Mouse (Mus musculus) liver, adult 2 months (tissue): ENCODE measurements around the gene Rad50. TPM values are rescaled to one million over a fixed set of nuclear protein-coding genes. Genes with fewer than 3 reads are reported as not detected.

Experiments
- DNase-seq: peaks from one replicate; pipeline ENCODE4 v3.0.0-alpha.2; 2011; ENCODE audit warnings: low read depth, low spot score; ENCODE audit errors: extremely low read depth
- H3K27ac ChIP-seq: fragments of 200-500 bp; replicated peaks from 2 replicates; pipeline ENCODE4 v1.5.1; 2012; ENCODE audit warnings: low read depth, mild to moderate bottlenecking, control low read depth, inconsistent platforms, low read length; ENCODE audit not compliant: insufficient read depth
- H3K27me3 ChIP-seq: fragments of 200-500 bp; 2 replicates; pipeline ENCODE4 v1.6.1; 2012; ENCODE audit warnings: mild to moderate bottlenecking, moderate library complexity, low read length, inconsistent platforms; ENCODE audit not compliant: control insufficient read depth, insufficient read depth
- H3K36me3 ChIP-seq: fragments of 200-500 bp; 2 replicates; pipeline ENCODE4 v1.6.1; 2012; ENCODE audit warnings: low read length, inconsistent platforms; ENCODE audit not compliant: control insufficient read depth, insufficient read depth
- H3K4me1 ChIP-seq: fragments of 200-500 bp; 2 replicates; pipeline ENCODE4 v1.6.1; 2011; ENCODE audit warnings: low read length; ENCODE audit not compliant: control insufficient read depth, insufficient read depth
- H3K4me3 ChIP-seq: fragments of 200-500 bp; 2 replicates; pipeline ENCODE4 v1.5.1; 2011; ENCODE audit warnings: low read depth, mild to moderate bottlenecking, control low read depth, low read length, moderate library complexity; ENCODE audit not compliant: insufficient read depth
- H3K79me2 ChIP-seq: fragments of 200-500 bp; 2 replicates; pipeline ENCODE4 v1.6.1; 2012; ENCODE audit warnings: inconsistent platforms, mild to moderate bottlenecking, low read length, moderate library complexity; ENCODE audit not compliant: control insufficient read depth, insufficient read depth
- H3K9ac ChIP-seq: fragments of 200-500 bp; 2 replicates; pipeline ENCODE4 v1.6.1; 2012; ENCODE audit warnings: low read depth, mild to moderate bottlenecking, control low read depth, inconsistent platforms, low read length
- CTCF ChIP-seq: fragments of 200-500 bp; IDR thresholded peaks from 2 replicates; pipeline ENCODE4 v1.5.1; 2011; ENCODE audit warnings: low read depth, low read length, control low read depth
- POLR2A ChIP-seq: fragments of 200-500 bp; IDR thresholded peaks from 2 replicates; pipeline ENCODE4 v1.6.1; 2011; ENCODE audit warnings: low read length, control low read depth; ENCODE audit not compliant: insufficient read depth; ENCODE audit errors: extremely low read depth
- WGBS: fragments of 180-500 bp; shearing (Covaris S2); methylation state at CpG from one replicate; pipeline ENCODE4 v1.1.7; 2018; 5-methylcytosine and 5-hydroxymethylcytosine counted together
- polyA plus RNA-seq: library from polyadenylated mRNA; depleted of rRNA; stranded (reverse); fragments of >200 nt; gene quantifications from 2 replicates; pipeline ENCODE4 v1.2.3, GENCODE M21; 2012
- total RNA-seq: library from RNA; depleted of rRNA; stranded (reverse); fragments of >200 nt; gene quantifications from 2 replicates; pipeline ENCODE4 v1.2.3, GENCODE M21; 2014

Gene Rad50
- total and polyA plus RNA-seq, 2 experiments = 1.7 to 4.9 TPM

GRCm38 (mm10) chr11:53682994-53683530, 24.1 kb downstream of the Rad50 start:
- DNase-seq = no peak
- Histone ChIP-seq H3K36me3 (peaks cover 25% of the 10 kb centered on the region), H3K4me1 (no peaks in the 10 kb centered on the region), H3K4me3 (no peak overlapping the region), H3K79me2 (no peaks in the 10 kb centered on the region), H3K27me3 (no peaks in the 10 kb centered on the region), H3K9ac (no peak overlapping the region), H3K27ac (no peak overlapping the region)
- WGBS = 82% methylated on average over 9 of the region's 9 CpGs
- TF ChIP-seq POLR2A = no peak
- no peak for TF ChIP-seq CTCF

GRCm38 (mm10) chr11:53682170-53682569, 24.9 kb downstream of the Rad50 start:
- H3K27me3 ChIP-seq = no peaks in the 10 kb centered on the region
- H3K79me2 ChIP-seq = no peaks in the 10 kb centered on the region
- whole genome bisulfite sequencing = 82% methylated on average over 2 of the region's 2 CpGs
- no peak overlapping the region for H3K27ac ChIP-seq
- H3K36me3 ChIP-seq = peaks cover 25% of the 10 kb centered on the region
- no peak overlapping the region for H3K9ac ChIP-seq
- DNase-seq = no peak
- no peak overlapping the region for H3K4me3 ChIP-seq
- no peaks in the 10 kb centered on the region for H3K4me1 ChIP-seq
- TF ChIP-seq CTCF (no peak), POLR2A (no peak)

GRCm38 (mm10) chr11:53681686-53682085, 25.4 kb downstream of the Rad50 start:
- TF ChIP-seq CTCF (no peak), POLR2A (no peak)
- no peak for DNase-seq
- no peak overlapping the region for H3K27ac ChIP-seq
- WGBS = 99% methylated on average over 2 of the region's 2 CpGs
- H3K4me1 ChIP-seq = no peaks in the 10 kb centered on the region
- H3K36me3 ChIP-seq = peaks cover 25% of the 10 kb centered on the region
- H3K4me3 ChIP-seq = no peak overlapping the region
- no peaks in the 10 kb centered on the region for H3K79me2 ChIP-seq
- H3K27me3 ChIP-seq = no peaks in the 10 kb centered on the region
- H3K9ac ChIP-seq = no peak overlapping the region

- Histone ChIP-seq H3K27me3 (no peaks in the 10 kb centered on the region), H3K36me3 (peaks cover 24% of the 10 kb centered on the region), H3K9ac (no peak overlapping the region), H3K4me1 (no peaks in the 10 kb centered on the region), H3K79me2 (no peaks in the 10 kb centered on the region), H3K4me3 (no peak overlapping the region), H3K27ac (no peak overlapping the region)
- WGBS = 61% methylated on average over 4 of the region's 4 CpGs
- TF ChIP-seq POLR2A = no peak
- no peak for TF ChIP-seq CTCF
- DNase-seq = no peak
Observed at GRCm38 (mm10) chr11:53680141-53680540, 27.0 kb downstream of the Rad50 start.

- 95% methylated on average over 4 of the region's 4 CpGs for WGBS
- H3K9ac ChIP-seq = no peak overlapping the region
- H3K4me3 ChIP-seq = no peak overlapping the region
- TF ChIP-seq POLR2A (no peak), CTCF (no peak)
- H3K27me3 ChIP-seq = no peaks in the 10 kb centered on the region
- H3K4me1 ChIP-seq = no peaks in the 10 kb centered on the region
- H3K36me3 ChIP-seq = peaks cover 36% of the 10 kb centered on the region
- no peak overlapping the region for H3K27ac ChIP-seq
- H3K79me2 ChIP-seq = no peaks in the 10 kb centered on the region
- DNase-seq = no peak
Observed at GRCm38 (mm10) chr11:53671414-53671813, 35.7 kb downstream of the Rad50 start.

GRCm38 (mm10) chr11:53664091-53664490, 43.0 kb downstream of the Rad50 start:
- TF ChIP-seq CTCF (no peak), POLR2A (no peak)
- H3K4me3 ChIP-seq = no peak overlapping the region
- H3K79me2 ChIP-seq = 0 out of 2 replicates have a peak, but pooled peaks cover 2% of the 10 kb centered on the region
- WGBS = 70% methylated on average over 5 of the region's 5 CpGs
- peak; percentile 41 for DNase-seq
- peaks cover 25% of the 10 kb centered on the region for H3K36me3 ChIP-seq
- H3K27ac ChIP-seq = no peak overlapping the region
- H3K9ac ChIP-seq = no peak overlapping the region
- H3K4me1 ChIP-seq = no peaks in the 10 kb centered on the region
- no peaks in the 10 kb centered on the region for H3K27me3 ChIP-seq
